Mouse (Mus musculus) MEL (cell line): ENCODE measurements around the gene Prss47. TPM values are rescaled to one million over a fixed set of nuclear protein-coding genes. Genes with fewer than 3 reads are reported as not detected.

Experiments
- DNase-seq: peaks from one replicate; pipeline ENCODE4 v3.0.0; 2011; ENCODE audit warnings: low read depth, low spot score
- H3K27ac ChIP-seq: 2 replicates; pipeline ENCODE4 v1.5.1; 2012; ENCODE audit warnings: low read depth, mild to moderate bottlenecking, control low read depth, low read length, moderate library complexity; ENCODE audit not compliant: control insufficient read depth
- H3K27me3 ChIP-seq, 2 experiments: fragments of 150-350 bp in 1 of 2; sonication (generic) in 1 of 2; 2 replicates each; pipeline ENCODE4 v1.6.1; 2012; ENCODE audit warnings: low read length in 2 of 2, mild to moderate bottlenecking in 2 of 2, improper control_type of control experiment in 1 of 2, moderate library complexity in 1 of 2; ENCODE audit not compliant: insufficient read depth in 2 of 2, control insufficient read depth in 1 of 2
- H3K36me3 ChIP-seq, 2 experiments: 2 replicates each; pipeline ENCODE4 v1.6.1; 2012 to 2014; ENCODE audit warnings: low read length in 2 of 2, improper control_type of control experiment in 1 of 2, inconsistent platforms in 1 of 2, mild to moderate bottlenecking in 1 of 2; ENCODE audit not compliant: insufficient read depth in 2 of 2, control insufficient read depth in 1 of 2
- H3K4me1 ChIP-seq, 2 experiments: fragments of 150-350 bp in 1 of 2; sonication (generic) in 1 of 2; 2 replicates each; pipeline ENCODE4 v1.6.1; 2012; ENCODE audit warnings: low read length in 2 of 2, improper control_type of control experiment in 1 of 2, mild to moderate bottlenecking in 1 of 2; ENCODE audit not compliant: insufficient read depth in 2 of 2, control insufficient read depth in 1 of 2
- H3K4me3 ChIP-seq, 2 experiments: fragments of 150-350 bp in 1 of 2; sonication (generic) in 1 of 2; 2 replicates each; pipeline ENCODE4 v1.5.1; 2012; ENCODE audit warnings: low read depth in 2 of 2, low read length in 2 of 2, mild to moderate bottlenecking in 2 of 2, moderate library complexity in 2 of 2, control low read depth in 1 of 2, improper control_type of control experiment in 1 of 2; ENCODE audit not compliant: control insufficient read depth in 1 of 2, insufficient read depth in 1 of 2
- H3K79me2 ChIP-seq: 2 replicates; pipeline ENCODE4 v1.6.1; 2012; ENCODE audit warnings: mild to moderate bottlenecking, low read length, moderate library complexity; ENCODE audit not compliant: control insufficient read depth, poor library complexity, insufficient read depth
- H3K9ac ChIP-seq: 2 replicates; pipeline ENCODE4 v1.6.1; 2012; ENCODE audit warnings: low read depth, mild to moderate bottlenecking, control low read depth, low read length, moderate library complexity; ENCODE audit not compliant: control insufficient read depth, poor library complexity, severe bottlenecking
- H3K9me3 ChIP-seq: fragments of 150-350 bp; sonication (generic); replicated peaks from 2 replicates; pipeline ENCODE4 v1.6.1; 2012; ENCODE audit warnings: mild to moderate bottlenecking, low read length, improper control_type of control experiment, moderate library complexity; ENCODE audit not compliant: insufficient read depth
- BHLHE40 ChIP-seq: IDR thresholded peaks from 2 replicates; pipeline ENCODE4 v1.6.1; 2012; ENCODE audit warnings: low read depth, mild to moderate bottlenecking, inconsistent platforms, low read length, improper control_type of control experiment, borderline replicate concordance
- CHD1 ChIP-seq: IDR thresholded peaks from 2 replicates; pipeline ENCODE4 v1.6.1; 2012; ENCODE audit warnings: low read depth, mild to moderate bottlenecking, inconsistent platforms, low read length, improper control_type of control experiment
- CHD2 ChIP-seq: IDR thresholded peaks from 2 replicates; pipeline ENCODE4 v1.6.1; 2011; ENCODE audit warnings: low read length, improper control_type of control experiment
- CTCF ChIP-seq, 3 experiments: IDR thresholded peaks in 2 of 3; conservative IDR thresholded peaks in 1 of 3; 2 replicates each; pipeline ENCODE4 v1.5.1; 2011 to 2012; ENCODE audit warnings: low read length in 3 of 3, low read depth in 2 of 3, mild to moderate bottlenecking in 2 of 3, improper control_type of control experiment in 1 of 3, inconsistent platforms in 1 of 3, mixed read lengths in 1 of 3, moderate library complexity in 1 of 3; ENCODE audit not compliant: control insufficient read depth in 1 of 3, insufficient read depth in 1 of 3, poor library complexity in 1 of 3, severe bottlenecking in 1 of 3
- E2F4 ChIP-seq: IDR thresholded peaks from 2 replicates; pipeline ENCODE4 v1.6.1; 2011; ENCODE audit warnings: low read depth, low read length, improper control_type of control experiment, borderline replicate concordance
- ELF1 ChIP-seq: IDR thresholded peaks from 2 replicates; pipeline ENCODE4 v1.6.1; 2014; ENCODE audit warnings: low read depth, mild to moderate bottlenecking, inconsistent platforms, low read length, improper control_type of control experiment, moderate library complexity
- EP300 ChIP-seq, 2 experiments: IDR thresholded peaks; 2 replicates each; pipeline ENCODE4 v1.6.1; 2011; ENCODE audit warnings: improper control_type of control experiment in 2 of 2, low read length in 2 of 2, low read depth in 1 of 2, mild to moderate bottlenecking in 1 of 2
- ETS1 ChIP-seq: IDR thresholded peaks from 2 replicates; pipeline ENCODE4 v1.6.1; 2012; ENCODE audit warnings: low read depth, mild to moderate bottlenecking, inconsistent platforms, low read length, improper control_type of control experiment, moderate library complexity
- GABPA ChIP-seq: IDR thresholded peaks from 2 replicates; pipeline ENCODE4 v1.6.1; 2012; ENCODE audit warnings: low read depth, mild to moderate bottlenecking, inconsistent platforms, low read length, improper control_type of control experiment, moderate library complexity
- GATA1 ChIP-seq: IDR thresholded peaks from 2 replicates; pipeline ENCODE4 v1.6.1; 2011; ENCODE audit warnings: low read depth, low read length, improper control_type of control experiment
- HCFC1 ChIP-seq: IDR thresholded peaks from 2 replicates; pipeline ENCODE4 v1.6.1; 2012; ENCODE audit warnings: low read depth, mild to moderate bottlenecking, inconsistent platforms, low read length, improper control_type of control experiment, moderate library complexity
- KAT2A ChIP-seq: conservative IDR thresholded peaks from 2 replicates; pipeline ENCODE4 v1.6.1; 2012; ENCODE audit warnings: low read depth, low read length, improper control_type of control experiment, inconsistent platforms
- MAFK ChIP-seq: IDR thresholded peaks from 2 replicates; pipeline ENCODE4 v1.6.1; 2011; ENCODE audit warnings: low read depth, mild to moderate bottlenecking, low read length, improper control_type of control experiment, borderline replicate concordance
- MAX ChIP-seq: IDR thresholded peaks from 2 replicates; pipeline ENCODE4 v1.6.1; 2011; ENCODE audit warnings: low read length, improper control_type of control experiment
- MEF2A ChIP-seq: IDR thresholded peaks from 2 replicates; pipeline ENCODE4 v1.6.1; 2014; ENCODE audit warnings: low read depth, mild to moderate bottlenecking, inconsistent platforms, low read length, improper control_type of control experiment; ENCODE audit not compliant: poor library complexity, insufficient replicate concordance, severe bottlenecking; ENCODE audit errors: extremely low read depth
- MXI1 ChIP-seq: IDR thresholded peaks from 2 replicates; pipeline ENCODE4 v1.6.1; 2011; ENCODE audit warnings: mild to moderate bottlenecking, low read depth, low read length, improper control_type of control experiment
- MYC ChIP-seq: IDR thresholded peaks from 2 replicates; pipeline ENCODE4 v1.6.1; 2011; ENCODE audit warnings: low read depth, mild to moderate bottlenecking, low read length, improper control_type of control experiment, moderate library complexity
- NRF1 ChIP-seq: IDR thresholded peaks from 2 replicates; pipeline ENCODE4 v1.6.1; 2014; ENCODE audit warnings: low read depth, mild to moderate bottlenecking, inconsistent platforms, low read length, improper control_type of control experiment, moderate library complexity; ENCODE audit not compliant: poor library complexity, insufficient read depth, severe bottlenecking
- POLR2A ChIP-seq, 2 experiments: IDR thresholded peaks; 2 replicates each; pipeline ENCODE4 v1.6.1; 2011 to 2012; ENCODE audit warnings: low read length in 2 of 2, mild to moderate bottlenecking in 2 of 2, control low read depth in 1 of 2, improper control_type of control experiment in 1 of 2, low read depth in 1 of 2, moderate library complexity in 1 of 2; ENCODE audit not compliant: control insufficient read depth in 1 of 2, insufficient read depth in 1 of 2, poor library complexity in 1 of 2
- POLR2AphosphoS5 ChIP-seq: IDR thresholded peaks from 2 replicates; pipeline ENCODE4 v1.6.1; 2012; ENCODE audit warnings: low read depth, borderline replicate concordance, mild to moderate bottlenecking, inconsistent platforms, low read length, moderate library complexity, mixed read lengths
- RAD21 ChIP-seq: IDR thresholded peaks from 2 replicates; pipeline ENCODE4 v1.6.1; 2011; ENCODE audit warnings: mild to moderate bottlenecking, low read depth, low read length, improper control_type of control experiment
- SIN3A ChIP-seq: IDR thresholded peaks from 2 replicates; pipeline ENCODE4 v1.6.1; 2012; ENCODE audit warnings: low read length, improper control_type of control experiment, inconsistent platforms
- SMC3 ChIP-seq: IDR thresholded peaks from 2 replicates; pipeline ENCODE4 v1.6.1; 2011; ENCODE audit warnings: low read depth, low read length, improper control_type of control experiment
- TAL1 ChIP-seq: IDR thresholded peaks from 2 replicates; pipeline ENCODE4 v1.6.1; 2012; ENCODE audit warnings: mild to moderate bottlenecking, inconsistent platforms, low read length, moderate library complexity, mixed read lengths
- TBP ChIP-seq: IDR thresholded peaks from 2 replicates; pipeline ENCODE4 v1.8.0; 2011; ENCODE audit warnings: low read depth, low read length, improper control_type of control experiment
- TCF12 ChIP-seq: IDR thresholded peaks from 2 replicates; pipeline ENCODE4 v1.6.1; 2014; ENCODE audit warnings: low read depth, mild to moderate bottlenecking, inconsistent platforms, low read length, improper control_type of control experiment, moderate library complexity
- UBTF ChIP-seq: IDR thresholded peaks from 2 replicates; pipeline ENCODE4 v1.6.1; 2012; ENCODE audit warnings: low read depth, mild to moderate bottlenecking, inconsistent platforms, low read length, improper control_type of control experiment, moderate library complexity, borderline replicate concordance; ENCODE audit not compliant: insufficient read depth
- USF1 ChIP-seq: IDR thresholded peaks from 2 replicates; pipeline ENCODE4 v1.6.1; 2014; ENCODE audit warnings: low read depth, mild to moderate bottlenecking, inconsistent platforms, low read length, improper control_type of control experiment, moderate library complexity
- USF2 ChIP-seq, 2 experiments: IDR thresholded peaks; 2 replicates each; pipeline ENCODE4 v1.6.1; 2011 to 2012; ENCODE audit warnings: improper control_type of control experiment in 2 of 2, low read length in 2 of 2, borderline replicate concordance in 1 of 2, inconsistent platforms in 1 of 2, low read depth in 1 of 2, mild to moderate bottlenecking in 1 of 2; ENCODE audit not compliant: insufficient read depth in 1 of 2
- ZC3H11A ChIP-seq: IDR thresholded peaks from 2 replicates; pipeline ENCODE4 v1.6.1; 2012; ENCODE audit warnings: low read depth, mild to moderate bottlenecking, inconsistent platforms, low read length, improper control_type of control experiment
- ZKSCAN1 ChIP-seq: IDR thresholded peaks from 2 replicates; pipeline ENCODE4 v1.6.1; 2012; ENCODE audit warnings: low read depth, mild to moderate bottlenecking, inconsistent platforms, low read length, improper control_type of control experiment, moderate library complexity
- ZMIZ1 ChIP-seq: IDR thresholded peaks from 2 replicates; pipeline ENCODE4 v1.6.1; 2012; ENCODE audit warnings: low read depth, mild to moderate bottlenecking, inconsistent platforms, low read length, improper control_type of control experiment, moderate library complexity
- ZNF384 ChIP-seq: IDR thresholded peaks from 2 replicates; pipeline ENCODE4 v1.6.1; 2012; ENCODE audit warnings: low read depth, mild to moderate bottlenecking, inconsistent platforms, low read length, improper control_type of control experiment
- polyA plus RNA-seq, 2 experiments: library from polyadenylated mRNA; stranded (reverse) in 1 of 2; unstranded in 1 of 2; fragments of >175 nt in 1 of 2; fragments of >200 nt in 1 of 2; gene quantifications; 2 replicates each; pipeline versions ENCODE4 v1.2.1 to v1.2.4; 2012; ENCODE audit warnings: low replicate concordance in 2 of 2, low read depth in 1 of 2; ENCODE audit not compliant: insufficient read length in 2 of 2, insufficient read depth in 1 of 2, missing spikeins in 1 of 2
- total RNA-seq: library from RNA; depleted of rRNA; stranded (reverse); fragments of 300-350 nt; gene quantifications from 2 replicates; pipeline ENCODE4 v1.2.3, GENCODE M21; 2012

Prss47 gene
- total and polyA plus RNA-seq, 3 experiments, result not detected

DNA sequence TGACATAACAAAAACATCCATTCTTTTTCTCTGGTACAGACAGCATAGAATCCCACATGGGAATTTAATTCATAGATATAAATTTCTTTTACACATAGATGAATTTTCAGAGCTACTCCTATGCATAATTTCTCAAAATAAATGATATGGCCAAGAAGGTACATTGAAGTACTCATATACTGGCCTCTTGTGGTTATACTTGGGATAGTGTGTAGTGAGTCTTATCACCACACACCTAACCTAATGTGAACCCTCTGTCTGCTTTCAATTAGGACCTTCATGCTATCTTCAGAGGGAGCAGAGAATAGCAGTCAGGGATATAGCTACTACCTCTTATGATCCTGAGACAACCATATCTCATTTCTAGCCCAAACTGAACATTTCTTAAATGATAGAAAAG, 47.1 kb downstream of the Prss47 start:
- Histone ChIP-seq H3K27me3 (no peaks in the 10 kb centered on the region), H3K9me3 (no peaks in the 10 kb centered on the region), H3K79me2 (no peaks in the 10 kb centered on the region), H3K36me3 (peaks cover 0 to 16% of the 10 kb centered on the region in 2 experiments; a peak in 2 of 4 replicates), H3K4me3 (no peak overlapping the region), H3K9ac (no peak overlapping the region), H3K4me1 (peaks cover 8 to 9% of the 10 kb centered on the region in 2 experiments), H3K27ac (no peak overlapping the region)
- no peak for TF ChIP-seq ELF1
- TF ChIP-seq MAX, result no peak
- no peak for TF ChIP-seq KAT2A
- TF ChIP-seq MYC, result no peak
- no peak for TF ChIP-seq ETS1
- peak; percentile 77 for TF ChIP-seq RAD21
- no peak for TF ChIP-seq NRF1
- TF ChIP-seq SMC3, result peak; percentile 71
- TF ChIP-seq HCFC1, result no peak
- no peak for TF ChIP-seq E2F4
- TF ChIP-seq POLR2AphosphoS5, result no peak
- peak; percentile 53 for TF ChIP-seq ZC3H11A
- TF ChIP-seq UBTF, result no peak
- TF ChIP-seq MAFK, result no peak
- peak; percentile 34; the same call in 1 of the 2 replicates for TF ChIP-seq GATA1
- no peak for TF ChIP-seq ZMIZ1
- TF ChIP-seq MEF2A, result no peak
- no peak for TF ChIP-seq POLR2A (IDR thresholded peaks at IDR 0.05; ENCODE audit: control insufficient read depth in 1 of 2, insufficient read depth in 1 of 2, low read depth in 1 of 2, low read length in 2 of 2, poor library complexity in 1 of 2)
- no peak for TF ChIP-seq BHLHE40
- no peak for TF ChIP-seq EP300 (IDR thresholded peaks at IDR 0.05; ENCODE audit: low read depth in 1 of 2, low read length in 2 of 2)
- no peak for TF ChIP-seq CHD2
- TF ChIP-seq USF1, result no peak
- TF ChIP-seq TBP, result no peak
- no peak for TF ChIP-seq CHD1
- TF ChIP-seq ZNF384, result no peak
- no peak for TF ChIP-seq USF2 (IDR thresholded peaks at IDR 0.05; ENCODE audit: borderline replicate concordance in 1 of 2, insufficient read depth in 1 of 2, low read depth in 1 of 2, low read length in 2 of 2)
- TF ChIP-seq SIN3A, result no peak; the same call in 1 of the 2 replicates
- TF ChIP-seq GABPA, result no peak
- TF ChIP-seq MXI1, result no peak
- no peak for TF ChIP-seq TCF12
- TF ChIP-seq TAL1, result no peak
- peak in 1 of 3 experiments; percentile 68; a peak in 2 of 6 replicates for TF ChIP-seq CTCF (IDR thresholded peaks at IDR 0.05 in 2 of 3, conservative IDR thresholded peaks at IDR 0.05 in 1 of 3; ENCODE audit: control insufficient read depth in 1 of 3, insufficient read depth in 1 of 3, low read depth in 2 of 3, low read length in 3 of 3, poor library complexity in 1 of 3, severe bottlenecking in 1 of 3)
- no peak for TF ChIP-seq ZKSCAN1
- peak; percentile 51 for DNase-seq
